Mouse (Mus musculus) cerebellum, postnatal 25 days (tissue): ENCODE measurements around the gene Cfd.

ENCODE experiments used
- DNase-seq, 2 experiments: peaks; one replicate each; pipeline ENCODE4 v3.0.0; 2021; ENCODE audit warnings: mixed read lengths in 2 of 2

The Cfd gene

GRCm38 (mm10) chr10:79934272-79934721 is 43.6 kb downstream of the Cfd start:
- peak; percentile 69 to 80 for DNase-seq

GRCm38 (mm10) chr10:79934794-79935569 is 44.3 kb downstream of the Cfd start:
- DNase-seq, result no peak

GRCm38 (mm10) chr10:79936284-79936910 is 45.7 kb downstream of the Cfd start:
- DNase-seq, result no peak

- peak; percentile 75 to 82 for DNase-seq
Observed at GRCm38 (mm10) chr10:79936911-79937441, 46.3 kb downstream of the Cfd start.

GRCm38 (mm10) chr10:79937775-79938526 is 47.3 kb downstream of the Cfd start:
- DNase-seq, result no peak

- DNase-seq, result no peak
Observed at GRCm38 (mm10) chr10:79940749-79941148, 50.1 kb downstream of the Cfd start.
